Mouse (Mus musculus) liver, adult (tissue): ENCODE data around the gene 1700057G04Rik.

ENCODE experiments used
- GATA4 ChIP-seq: IDR thresholded peaks from 2 replicates; pipeline ENCODE4 v1.6.1; 2014; ENCODE audit warnings: mild to moderate bottlenecking, low read length; ENCODE audit not compliant: insufficient replicate concordance

The 1700057G04Rik gene

GRCm38 (mm10) chr9:92292922-92293321 is 16.3 kb upstream of the 1700057G04Rik start:
- no peak for TF ChIP-seq GATA4

GRCm38 (mm10) chr9:92293560-92294548 is 15.3 kb upstream of the 1700057G04Rik start:
- no peak for TF ChIP-seq GATA4

- TF ChIP-seq GATA4 = no peak
Observed at GRCm38 (mm10) chr9:92298288-92298687, 10.9 kb upstream of the 1700057G04Rik start.

- no peak for TF ChIP-seq GATA4
Observed at GRCm38 (mm10) chr9:92301213-92301612, 8.0 kb upstream of the 1700057G04Rik start.

GRCm38 (mm10) chr9:92305075-92305474 is 4.1 kb upstream of the 1700057G04Rik start:
- no peak for TF ChIP-seq GATA4

GRCm38 (mm10) chr9:92305620-92306220 is 3.5 kb upstream of the 1700057G04Rik start:
- no peak for TF ChIP-seq GATA4

GRCm38 (mm10) chr9:92316791-92317190 is 7.6 kb downstream of the 1700057G04Rik start:
- no peak for TF ChIP-seq GATA4

GRCm38 (mm10) chr9:92326813-92327212 is 17.6 kb downstream of the 1700057G04Rik start:
- no peak for TF ChIP-seq GATA4

- TF ChIP-seq GATA4 = no peak
Observed at GRCm38 (mm10) chr9:92331383-92331782, 22.2 kb downstream of the 1700057G04Rik start.

- no peak for TF ChIP-seq GATA4
Observed at GRCm38 (mm10) chr9:92334845-92335244, 25.7 kb downstream of the 1700057G04Rik start.

GRCm38 (mm10) chr9:92335277-92335818 is 26.2 kb downstream of the 1700057G04Rik start:
- no peak for TF ChIP-seq GATA4

GRCm38 (mm10) chr9:92337063-92337462 is 27.9 kb downstream of the 1700057G04Rik start:
- no peak for TF ChIP-seq GATA4

- no peak for TF ChIP-seq GATA4
Observed at GRCm38 (mm10) chr9:92337661-92338060, 28.5 kb downstream of the 1700057G04Rik start.

GRCm38 (mm10) chr9:92338954-92339353 is 29.8 kb downstream of the 1700057G04Rik start:
- TF ChIP-seq GATA4 = no peak

GRCm38 (mm10) chr9:92351924-92352323 is 42.7 kb downstream of the 1700057G04Rik start:
- peak; percentile 81; the same call in 1 of the 2 replicates for TF ChIP-seq GATA4

- TF ChIP-seq GATA4 = no peak
Observed at GRCm38 (mm10) chr9:92353306-92353705, 44.1 kb downstream of the 1700057G04Rik start.
